Mouse (Mus musculus) bone marrow macrophage, adult 2 months (primary cell): ENCODE data around the gene Senp8.

Experiments used
- CTCF ChIP-seq: IDR thresholded peaks from 2 replicates; pipeline ENCODE4 v1.5.1; 2012; ENCODE audit warnings: low read depth, mild to moderate bottlenecking, low read length, moderate library complexity
- POLR2A ChIP-seq: IDR thresholded peaks from 2 replicates; pipeline ENCODE4 v1.6.1; 2012; ENCODE audit warnings: mild to moderate bottlenecking, low read depth, low read length, borderline replicate concordance

- TF ChIP-seq CTCF (no peak), POLR2A (no peak)
These were observed 29.4 kb downstream of the Senp8 start for GRCm38 (mm10) chr9:59721144-59721543.
